Mouse (Mus musculus) MEL-GATA-1-ER (cell line): ENCODE measurements around the gene Hist1h2be.
"Not testable (repeated sequence)": the region's sequence is repeated elsewhere in the genome, so short reads cannot be mapped to it uniquely, and the experiment has no call there.

Experiments
- DNase-seq: peaks from one replicate; pipeline ENCODE4 v3.0.0-alpha.2; 2012; ENCODE audit warnings: low read depth; ENCODE audit errors: extremely low read depth

The Hist1h2be gene

DNA sequence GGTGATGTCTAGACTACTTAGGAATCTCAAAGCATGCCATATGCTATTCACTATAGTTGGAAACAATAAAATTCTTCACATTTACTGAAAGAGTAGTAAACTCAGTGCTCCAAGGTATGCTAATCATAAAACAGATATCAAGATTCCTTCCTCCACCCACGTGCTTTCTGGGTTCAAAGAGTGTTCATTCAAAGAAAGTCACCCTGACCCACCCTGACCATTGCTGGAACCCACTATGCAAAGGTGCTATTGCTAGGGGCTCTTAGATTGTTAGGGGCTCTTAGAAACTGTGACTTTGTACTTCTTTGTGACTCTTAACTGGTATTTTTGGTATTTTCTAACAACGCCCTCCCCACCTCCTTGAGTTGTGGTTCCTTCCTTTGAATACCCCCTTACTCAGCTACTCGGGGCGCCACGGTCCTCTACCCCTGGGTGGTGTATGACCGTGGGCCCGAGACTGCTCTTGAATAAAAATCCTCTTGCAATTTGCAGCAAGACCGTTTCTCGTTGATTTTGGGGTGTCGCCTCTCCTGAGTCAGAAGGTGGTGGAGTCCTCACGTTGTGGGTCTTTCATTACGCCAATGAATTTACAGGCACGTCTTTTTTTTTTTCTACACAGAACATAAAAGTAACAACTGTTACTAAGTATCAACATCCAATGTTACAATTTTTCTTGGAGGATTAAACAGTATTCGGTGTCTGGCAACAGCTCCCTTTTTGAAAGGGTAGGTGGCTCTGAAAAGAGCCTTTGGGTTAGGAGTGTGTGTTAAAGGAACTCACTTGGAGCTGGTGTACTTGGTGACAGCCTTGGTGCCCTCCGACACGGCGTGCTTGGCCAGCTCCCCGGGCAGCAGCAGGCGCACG, 47.7 kb downstream of the Hist1h2be start:
- not testable (repeated sequence) for DNase-seq

DNA sequence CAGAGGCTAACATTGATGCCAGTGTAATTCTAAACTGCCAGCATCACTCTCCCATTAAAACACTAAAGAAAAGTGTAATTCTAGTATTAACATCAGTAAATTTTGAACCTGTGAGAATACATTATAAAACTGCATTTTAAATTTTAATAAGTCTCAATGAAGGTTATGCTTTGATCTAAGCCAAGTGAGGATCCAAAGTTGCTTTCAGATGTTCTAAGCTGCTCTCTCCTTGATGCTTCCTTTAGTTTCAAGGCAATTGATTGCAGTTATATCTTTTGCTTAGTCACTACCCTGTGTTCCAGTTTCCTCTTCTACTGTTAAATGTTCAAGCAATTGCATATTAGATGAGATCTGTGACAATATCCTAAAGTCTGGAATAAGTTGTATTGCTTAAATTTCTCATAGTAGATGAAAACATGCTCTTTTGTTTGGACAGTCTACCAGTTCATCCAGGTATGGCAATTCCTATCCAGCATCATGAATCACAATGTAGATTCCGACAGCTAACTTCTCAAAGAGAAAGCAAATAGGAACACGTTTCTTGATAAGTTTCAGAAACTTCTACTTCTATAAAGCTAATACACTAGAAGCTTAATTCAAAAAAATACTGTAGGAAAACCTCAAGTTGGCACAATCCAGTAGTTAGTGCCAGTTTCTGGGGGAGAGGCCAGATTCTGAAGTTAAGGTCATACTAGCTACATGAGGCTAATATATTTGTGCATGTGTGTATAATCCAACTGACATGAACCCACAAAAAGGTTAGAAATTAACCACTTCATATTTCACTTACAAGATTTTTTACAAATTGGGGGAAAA, 48.5 kb downstream of the Hist1h2be start:
- DNase-seq: peak; percentile 66

DNA sequence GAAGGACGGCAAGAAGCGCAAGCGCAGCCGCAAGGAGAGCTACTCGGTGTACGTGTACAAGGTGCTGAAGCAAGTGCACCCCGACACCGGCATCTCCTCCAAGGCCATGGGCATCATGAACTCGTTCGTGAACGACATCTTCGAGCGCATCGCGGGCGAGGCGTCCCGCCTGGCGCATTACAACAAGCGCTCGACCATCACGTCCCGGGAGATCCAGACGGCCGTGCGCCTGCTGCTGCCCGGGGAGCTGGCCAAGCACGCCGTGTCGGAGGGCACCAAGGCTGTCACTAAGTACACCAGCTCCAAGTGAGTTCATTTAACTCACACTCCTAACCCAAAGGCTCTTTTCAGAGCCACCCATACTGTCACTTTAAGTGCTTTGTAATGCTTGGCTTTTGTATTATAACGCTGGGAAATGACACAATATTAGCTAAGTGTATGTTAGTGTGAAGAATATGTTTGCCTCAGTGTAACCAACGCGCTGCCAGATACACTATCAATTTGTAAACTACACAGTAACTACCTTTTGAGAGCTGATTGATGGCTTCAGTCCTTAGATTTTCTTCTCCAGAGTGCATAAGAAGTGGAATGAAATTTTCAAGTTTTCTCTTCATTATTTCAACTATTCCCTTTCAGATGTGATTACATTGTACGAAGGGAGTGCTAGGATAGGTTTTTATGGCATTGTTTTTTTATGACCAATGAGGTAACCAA, 49.3 kb downstream of the Hist1h2be start:
- DNase-seq: not testable (repeated sequence)

DNA sequence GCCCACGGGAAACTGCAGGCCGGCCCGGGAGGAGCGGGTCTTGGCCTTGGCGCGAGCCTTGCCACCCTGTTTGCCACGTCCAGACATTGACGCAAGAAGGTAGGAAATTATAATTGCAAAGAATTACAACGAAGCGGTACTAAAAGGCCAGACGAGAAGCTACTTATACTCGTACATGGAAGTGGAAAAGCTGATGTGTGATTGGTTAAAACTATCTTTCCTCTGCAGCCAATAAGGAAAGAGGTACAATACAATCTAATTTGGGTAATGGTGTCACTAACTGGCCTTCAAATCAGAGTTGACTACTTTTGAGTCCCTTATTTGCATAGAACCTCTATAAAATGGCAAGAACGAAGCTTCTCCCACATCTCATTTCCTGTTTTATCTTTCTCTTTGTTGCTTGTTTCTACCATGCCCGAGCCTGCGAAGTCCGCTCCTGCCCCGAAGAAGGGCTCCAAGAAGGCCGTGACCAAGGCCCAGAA, 49.9 kb downstream of the Hist1h2be start, which contains the start of the genes Hist1h2ae and Hist1h2bg:
Gene Hist1h2ae, minus strand, starts transcription at position 199 of the 482 bp plus-strand sequence.
Gene Hist1h2bg, plus strand, starts transcription at position 375 of the 482 bp plus-strand sequence.
- DNase-seq: peak; percentile 99

DNA sequence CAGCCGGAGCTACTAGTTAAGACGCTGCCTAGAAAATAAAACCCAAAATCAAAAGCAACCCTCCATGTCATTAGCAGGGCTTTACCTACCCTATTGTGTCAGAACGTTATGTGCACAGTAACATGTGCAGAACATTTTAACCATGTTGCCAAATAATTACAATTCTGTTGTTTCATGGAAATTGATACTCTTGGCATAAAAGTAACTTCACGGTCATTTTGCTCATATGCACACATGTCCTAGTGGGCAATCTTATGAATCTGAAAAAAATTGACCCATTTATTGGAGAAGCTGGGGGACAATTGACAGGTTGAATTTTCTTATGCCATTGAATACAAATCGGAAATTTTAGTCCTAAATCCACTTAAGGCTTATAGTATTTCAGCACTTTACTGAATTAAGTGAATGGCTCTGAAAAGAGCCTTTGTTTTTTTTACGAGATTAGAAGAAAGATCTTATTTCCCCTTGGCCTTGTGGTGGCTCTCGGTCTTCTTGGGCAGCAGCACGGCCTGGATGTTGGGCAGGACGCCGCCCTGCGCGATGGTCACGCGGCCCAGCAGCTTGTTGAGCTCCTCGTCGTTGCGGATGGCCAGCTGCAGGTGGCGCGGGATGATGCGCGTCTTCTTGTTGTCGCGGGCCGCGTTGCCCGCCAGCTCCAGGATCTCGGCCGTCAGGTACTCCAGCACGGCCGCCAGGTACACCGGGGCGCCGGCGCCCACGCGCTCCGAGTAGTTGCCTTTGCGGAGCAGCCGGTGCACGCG, 50.5 kb downstream of the Hist1h2be start:
- DNase-seq: peak; percentile 63

DNA sequence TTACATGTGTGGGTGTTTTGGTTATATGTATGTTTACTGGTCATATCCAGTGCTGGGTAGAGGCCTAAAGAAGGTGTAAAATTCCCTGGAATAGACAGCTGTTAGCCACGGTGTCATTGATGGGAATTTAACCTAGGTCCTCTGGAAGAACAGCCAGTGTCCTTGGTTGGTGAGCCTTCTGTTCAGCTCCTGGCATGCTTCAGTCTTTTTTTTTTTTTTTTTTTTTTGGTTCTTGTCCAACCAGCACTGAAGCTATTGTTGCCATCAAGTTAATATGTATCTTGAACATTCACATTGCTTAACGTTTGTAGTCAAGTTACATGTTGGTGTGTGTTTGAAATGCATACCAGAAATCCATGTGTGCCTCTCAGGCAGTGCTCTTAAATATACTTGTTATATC, 56.4 kb downstream of the Hist1h2be start:
- no peak for DNase-seq

DNA sequence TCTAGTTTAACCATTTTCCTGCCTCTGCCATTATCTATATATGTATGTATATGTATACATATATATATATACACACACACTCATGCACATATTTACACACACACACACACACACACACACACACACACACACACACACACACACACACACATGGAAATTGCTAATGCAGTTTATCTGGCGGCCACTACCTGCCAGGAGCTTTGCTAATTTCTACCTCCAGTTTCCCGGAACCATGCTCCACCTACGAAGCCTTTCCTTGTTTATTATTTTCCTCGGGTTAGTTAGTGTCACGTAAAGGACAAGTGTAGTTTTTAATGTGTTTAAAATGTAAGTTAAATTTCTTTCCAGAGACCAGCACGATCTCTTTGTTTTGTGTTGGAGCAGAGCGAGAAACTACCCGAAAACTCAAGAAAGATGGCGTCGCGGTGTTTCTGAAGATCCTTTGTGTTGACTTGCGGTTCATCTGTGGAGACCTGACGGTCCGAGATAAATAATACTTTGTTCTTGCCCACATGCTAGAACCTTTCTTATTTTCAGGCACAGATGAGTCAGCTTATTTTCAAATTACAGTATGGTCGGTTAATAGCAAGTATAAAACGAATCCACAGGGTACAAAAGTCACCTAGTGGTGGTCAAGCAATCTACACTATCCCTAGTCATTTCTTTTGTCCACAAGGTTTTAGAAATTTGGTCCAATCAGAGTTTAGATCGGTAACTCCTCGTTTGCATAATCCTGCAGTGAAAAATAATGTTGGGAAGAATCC, 58.0 kb downstream of the Hist1h2be start:
- peak; percentile 88 for DNase-seq

DNA sequence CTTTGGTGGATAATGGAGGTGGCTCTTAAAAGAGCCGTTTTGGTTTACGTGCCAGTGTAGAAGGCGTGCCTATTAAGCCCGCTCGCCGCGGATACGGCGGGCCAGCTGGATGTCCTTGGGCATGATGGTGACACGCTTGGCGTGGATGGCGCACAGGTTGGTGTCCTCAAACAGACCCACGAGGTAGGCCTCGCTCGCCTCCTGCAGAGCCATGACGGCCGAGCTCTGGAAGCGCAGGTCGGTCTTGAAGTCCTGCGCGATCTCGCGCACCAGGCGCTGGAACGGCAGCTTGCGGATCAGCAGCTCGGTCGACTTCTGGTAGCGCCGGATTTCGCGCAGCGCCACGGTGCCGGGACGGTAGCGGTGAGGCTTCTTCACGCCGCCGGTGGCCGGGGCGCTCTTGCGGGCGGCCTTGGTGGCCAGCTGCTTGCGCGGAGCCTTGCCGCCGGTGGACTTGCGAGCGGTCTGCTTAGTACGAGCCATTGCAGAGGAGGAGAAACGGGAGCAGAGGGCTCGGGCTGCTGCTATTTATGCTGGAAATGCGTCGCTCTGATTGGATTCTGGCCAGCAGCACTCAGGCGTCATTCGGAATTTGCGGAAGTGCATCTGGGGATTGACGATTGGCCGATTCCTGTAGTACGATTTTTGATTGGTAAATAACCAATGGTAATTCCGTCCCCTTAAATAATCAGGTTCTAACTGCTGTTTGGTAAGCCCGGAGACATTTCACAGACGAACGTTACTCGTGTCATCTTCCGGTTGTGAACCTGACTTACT, 58.9 kb downstream of the Hist1h2be start, which contains the start of gene Hist1h3e:
Gene Hist1h3e, minus strand, starts transcription at position 487 of the 777 bp plus-strand sequence.
- peak; percentile 99 for DNase-seq

DNA sequence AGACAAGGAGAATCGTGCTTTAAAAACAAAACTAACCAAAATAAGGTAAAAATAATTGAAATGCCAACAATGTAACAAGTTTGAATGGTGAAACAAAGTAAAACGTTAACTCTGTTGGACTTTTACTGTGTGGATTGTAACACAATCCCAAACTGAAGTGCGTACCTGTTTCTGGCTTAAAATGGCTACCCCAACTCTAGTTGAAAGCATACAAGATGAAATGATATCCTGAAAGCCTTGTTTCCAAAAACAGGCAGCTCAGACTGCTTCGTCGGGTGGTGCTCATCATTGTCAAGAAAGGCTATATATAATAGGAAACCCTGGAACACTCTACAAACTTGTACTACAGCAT, 59.4 kb downstream of the Hist1h2be start:
- DNase-seq: not testable (repeated sequence)

DNA sequence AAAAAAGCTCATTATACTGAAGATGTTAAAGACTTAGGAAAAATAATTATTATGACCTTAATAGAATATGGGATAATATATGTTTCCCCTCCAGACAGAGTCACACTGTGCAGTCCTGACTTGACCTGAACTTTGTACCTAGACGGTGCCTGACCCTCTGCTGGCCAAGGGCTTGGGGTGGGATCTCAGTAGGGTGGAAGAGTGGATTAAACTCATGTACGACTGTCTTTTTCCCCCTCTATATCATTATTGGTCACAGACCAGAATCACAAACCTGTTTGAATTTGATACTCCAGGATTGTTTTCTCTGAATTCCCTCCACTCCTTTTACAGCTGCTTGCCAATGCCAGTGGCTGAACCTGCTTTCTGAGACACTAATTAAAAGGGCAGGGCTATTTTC, 60.2 kb downstream of the Hist1h2be start:
- DNase-seq: not testable (repeated sequence)

DNA sequence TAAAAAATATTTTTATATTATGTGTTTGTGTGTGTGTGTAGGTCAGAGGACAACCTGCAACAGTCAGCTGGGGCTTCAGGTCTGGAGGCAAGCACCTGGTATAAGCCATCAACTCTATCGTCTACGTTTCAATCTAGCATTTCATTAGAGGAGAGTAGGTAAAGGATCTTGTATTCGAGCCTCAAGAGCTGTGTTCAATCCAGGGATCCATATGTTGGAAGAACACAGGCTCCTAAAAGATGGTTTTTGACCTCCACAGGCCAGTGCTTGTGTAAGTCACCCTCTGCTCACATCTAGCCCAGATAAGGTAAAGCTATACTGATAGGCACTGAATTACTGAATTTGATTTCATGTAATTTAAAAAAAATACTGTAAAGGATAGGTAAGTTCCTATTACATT, 64.0 kb downstream of the Hist1h2be start:
- DNase-seq: no peak

DNA sequence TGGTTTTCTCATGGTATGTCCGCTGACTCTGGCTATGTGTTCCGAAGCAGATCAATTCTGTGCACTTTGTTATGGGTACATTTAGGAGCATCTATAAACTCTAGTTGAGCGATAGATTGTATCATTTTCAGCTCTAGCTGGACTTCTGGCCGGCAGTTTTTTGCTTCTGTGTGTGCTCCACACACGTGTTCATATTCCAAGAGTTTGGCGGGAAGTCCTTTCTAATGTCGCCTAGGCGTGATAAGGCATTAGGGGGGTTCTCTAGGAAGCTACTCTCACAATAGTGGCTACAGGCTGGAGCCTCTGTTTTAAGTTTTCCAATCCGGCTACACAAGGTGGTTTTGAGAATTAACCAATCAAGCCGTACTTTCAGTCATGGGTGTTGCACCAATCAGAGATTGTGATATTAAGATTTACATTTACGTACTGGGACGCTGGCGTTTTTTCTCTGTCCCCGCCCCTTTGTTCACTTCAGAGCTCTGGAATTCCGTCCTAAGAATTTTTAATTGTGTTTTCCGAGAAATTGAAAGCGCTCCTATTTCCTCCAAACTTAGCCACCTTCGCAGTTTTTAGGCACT, 65.0 kb downstream of the Hist1h2be start:
- peak; percentile 95 for DNase-seq

DNA sequence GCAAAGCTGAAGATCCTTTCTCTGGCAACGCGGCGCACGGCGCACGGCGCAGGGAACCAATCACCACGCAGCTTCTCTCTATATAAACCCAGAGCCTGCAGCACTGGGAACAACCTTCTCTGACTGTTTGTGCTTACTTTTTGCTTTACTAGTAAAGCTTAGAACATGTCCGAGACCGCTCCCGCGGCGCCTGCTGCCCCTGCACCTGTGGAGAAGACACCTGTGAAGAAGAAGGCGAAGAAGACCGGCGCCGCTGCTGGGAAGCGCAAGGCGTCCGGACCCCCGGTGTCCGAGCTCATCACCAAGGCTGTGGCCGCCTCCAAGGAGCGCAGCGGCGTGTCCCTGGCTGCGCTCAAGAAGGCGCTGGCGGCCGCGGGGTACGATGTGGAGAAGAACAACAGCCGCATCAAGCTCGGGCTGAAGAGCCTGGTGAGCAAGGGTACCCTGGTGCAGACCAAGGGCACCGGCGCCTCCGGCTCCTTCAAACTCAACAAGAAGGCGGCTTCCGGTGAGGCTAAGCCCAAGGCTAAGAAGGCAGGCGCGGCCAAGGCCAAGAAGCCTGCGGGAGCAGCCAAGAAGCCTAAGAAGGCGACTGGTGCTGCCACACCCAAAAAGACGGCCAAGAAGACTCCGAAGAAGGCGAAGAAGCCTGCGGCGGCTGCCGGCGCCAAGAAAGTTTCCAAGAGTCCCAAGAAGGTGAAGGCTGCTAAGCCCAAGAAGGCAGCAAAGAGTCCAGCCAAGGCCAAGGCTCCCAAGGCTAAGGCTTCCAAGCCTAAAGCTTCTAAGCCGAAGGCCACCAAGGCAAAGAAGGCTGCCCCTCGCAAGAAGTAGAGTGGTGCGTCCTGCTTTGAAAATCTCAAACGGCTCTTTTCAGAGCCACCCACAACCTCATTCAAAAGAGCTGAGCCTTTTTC, 65.7 kb downstream of the Hist1h2be start:
- peak; percentile 95 for DNase-seq

DNA sequence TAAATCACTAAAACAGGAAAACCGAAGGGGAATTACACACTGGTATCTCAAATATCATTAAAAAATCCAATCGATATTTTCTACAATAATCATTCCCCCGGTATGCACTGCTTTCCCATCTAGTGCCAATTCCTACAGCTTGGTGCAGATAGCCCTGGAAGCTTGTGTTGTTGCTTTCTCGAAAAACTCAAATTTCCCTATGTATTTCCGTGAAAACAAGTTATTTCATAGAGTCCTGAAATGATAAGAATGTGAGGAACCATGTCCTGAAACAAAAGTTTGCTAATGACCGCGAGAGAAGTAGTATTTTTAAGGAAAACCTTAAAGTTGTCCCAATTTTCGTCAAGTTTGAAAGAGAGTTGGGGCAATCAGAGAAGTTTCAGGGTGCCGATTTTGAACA, 66.5 kb downstream of the Hist1h2be start:
- DNase-seq: peak; percentile 49

DNA sequence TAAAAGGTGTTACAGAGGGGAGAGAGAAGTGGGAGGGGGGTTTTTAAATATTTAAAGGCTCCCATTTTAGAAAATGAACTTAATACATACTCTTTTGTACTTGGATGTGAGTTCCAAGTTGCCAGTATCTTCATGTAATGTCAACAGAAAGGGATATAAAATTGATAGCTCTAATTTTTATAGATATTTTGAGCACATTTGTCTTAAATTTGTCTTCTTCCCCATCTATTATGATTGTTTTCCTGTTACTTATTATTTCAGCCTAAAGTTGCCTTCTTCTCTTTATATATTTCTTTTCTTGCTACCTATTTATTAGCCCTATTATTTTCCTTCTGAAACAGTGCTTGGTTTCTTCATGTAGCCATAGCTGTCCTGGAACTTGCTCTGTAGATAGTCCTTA, 68.0 kb downstream of the Hist1h2be start, which contains the start of gene Hist1h1d:
Gene Hist1h1d, plus strand, starts transcription at position 301 of the 400 bp plus-strand sequence.
- no peak for DNase-seq

DNA sequence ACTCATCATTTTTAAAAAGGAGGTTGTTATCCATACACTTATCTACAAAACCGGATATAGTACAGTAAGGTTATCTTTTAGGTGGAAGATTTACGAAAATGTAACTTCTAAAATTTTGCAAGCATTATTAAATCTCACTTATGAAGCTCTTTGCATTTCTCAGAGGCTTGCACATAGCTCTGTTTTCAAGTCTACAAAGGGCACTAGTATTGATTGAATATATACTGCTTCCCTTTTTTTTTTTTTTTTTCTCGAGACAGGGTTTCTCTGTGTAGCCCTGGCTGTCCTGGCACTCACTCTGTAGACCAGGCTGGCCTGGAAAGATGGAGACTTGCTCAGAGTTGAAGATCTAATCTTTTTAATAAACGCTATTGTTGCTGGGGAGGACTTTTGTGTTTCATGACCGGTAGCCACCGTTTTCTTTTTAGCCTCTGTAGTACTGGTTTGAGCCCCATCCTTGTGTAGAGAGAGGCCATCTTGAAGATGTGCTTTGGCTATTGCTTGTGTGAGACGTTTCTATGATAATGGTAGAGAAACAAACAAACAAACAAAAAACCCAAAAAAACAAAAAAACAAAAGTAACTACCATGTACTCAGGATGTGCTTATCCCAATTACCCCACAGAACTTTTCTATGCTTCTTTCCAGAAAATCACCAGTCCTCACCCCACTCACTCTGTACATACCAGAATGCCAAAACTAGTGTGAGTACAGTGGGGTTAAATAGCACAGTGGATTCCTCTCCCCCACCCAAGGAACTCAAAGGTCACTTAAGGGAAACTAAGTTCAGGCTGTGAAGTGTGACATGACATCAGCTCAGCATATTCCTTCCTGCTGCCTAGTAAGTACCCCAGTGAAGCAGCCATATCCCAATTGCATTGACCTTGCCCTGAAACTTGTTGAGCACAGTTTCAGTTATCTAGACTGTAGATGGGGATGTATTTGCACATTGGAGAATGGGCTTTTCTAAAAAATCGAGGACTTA, 68.7 kb downstream of the Hist1h2be start:
- DNase-seq: no peak
